Comparison of ENCODE assay signal across 10 mouse cellular contexts in genomic region chr7:108972273-108972672, GRCm38 (mm10). TPM values are rescaled to one million over a fixed set of nuclear protein-coding genes. Genes with fewer than 3 reads are reported as not detected.
DNase-seq lines count a peak whose midpoint lies in the region; ATAC-seq and TF ChIP-seq lines count a peak whose summit lies in the region.
"Had no signal": no experiment of that assay in that cellular context is flagged by ENCODE, and none has a peak within 500 bp of the region (broad histone marks: within the 10 kb centered on the region; RNA-seq: fewer than 3 reads in every experiment).

No protein-coding gene starts in this region.

- no peak for TF ChIP-seq EP300 in lung, postnatal 0 days (IDR thresholded peaks at IDR 0.05)

- no peak overlapping the region for H3K9ac ChIP-seq in hindbrain, embryonic 13.5 days
- H3K9ac ChIP-seq in lung, postnatal 0 days (replicated peaks; ENCODE audit: low read depth) = no peak overlapping the region
- H3K9ac ChIP-seq: embryonic facial prominence, embryonic 12.5 days; heart, embryonic 15.5 days had no signal

- peak; percentile 73 to 76 for DNase-seq in right cerebral cortex, postnatal 10 days (ENCODE audit: low spot score in 2 of 2)
- no peak for DNase-seq in right cerebral cortex, postnatal 36 days (ENCODE audit: low spot score in 2 of 2)
- DNase-seq in cerebellum, postnatal 10 days = peak; percentile 88 to 93
- DNase-seq in retina, embryonic 14.5 days (ENCODE audit: low spot score) = peak; percentile 64
- no peak for DNase-seq in spleen, postnatal 14 days (ENCODE audit: low spot score in 2 of 2)
- no peak for DNase-seq in lung, postnatal 0 days (ENCODE audit: low spot score)
- DNase-seq in lung, postnatal 4 days = no peak

- H3K9me3 ChIP-seq in hindbrain, embryonic 13.5 days = no peaks in the 10 kb centered on the region
- H3K9me3 ChIP-seq in lung, postnatal 0 days (ENCODE audit: low read length) = no peaks in the 10 kb centered on the region
- H3K9me3 ChIP-seq: embryonic facial prominence, embryonic 12.5 days; heart, embryonic 15.5 days had no signal

- no peaks in the 10 kb centered on the region for H3K36me3 ChIP-seq in hindbrain, embryonic 13.5 days
- no peaks in the 10 kb centered on the region for H3K36me3 ChIP-seq in lung, postnatal 0 days (ENCODE audit: insufficient read depth, low read length)
- H3K36me3 ChIP-seq: embryonic facial prominence, embryonic 12.5 days; heart, embryonic 15.5 days had no signal

- H3K4me3 ChIP-seq in hindbrain, embryonic 13.5 days = no peak overlapping the region
- no peak overlapping the region for H3K4me3 ChIP-seq in lung, postnatal 0 days (ENCODE audit: low read depth, low read length)
- H3K4me3 ChIP-seq: embryonic facial prominence, embryonic 12.5 days; heart, embryonic 15.5 days had no signal

- 28% methylated on average over 6 of the region's 6 CpGs for WGBS in hindbrain, embryonic 13.5 days
- 49% methylated on average over 6 of the region's 6 CpGs for whole genome bisulfite sequencing in lung, postnatal 0 days

- H3K4me2 ChIP-seq in hindbrain, embryonic 13.5 days = peak overlapping the region; percentile 17; the same call in 1 of the 2 replicates
- no peak overlapping the region for H3K4me2 ChIP-seq in lung, postnatal 0 days (replicated peaks; ENCODE audit: low read depth, low read length)
- H3K4me2 ChIP-seq: embryonic facial prominence, embryonic 12.5 days; heart, embryonic 15.5 days had no signal

- ATAC-seq in hindbrain, embryonic 13.5 days (ENCODE audit: low FRiP score) = peak; percentile 85
- ATAC-seq in lung, postnatal 0 days = no peak

- H3K27me3 ChIP-seq in hindbrain, embryonic 13.5 days = peaks cover 19% of the 10 kb centered on the region
- no peaks in the 10 kb centered on the region for H3K27me3 ChIP-seq in lung, postnatal 0 days (replicated peaks; ENCODE audit: insufficient read depth, low read length)
- H3K27me3 ChIP-seq: embryonic facial prominence, embryonic 12.5 days had no signal

- H3K27ac ChIP-seq in hindbrain, embryonic 13.5 days = peak overlapping the region; percentile 65
- H3K27ac ChIP-seq in lung, postnatal 0 days (ENCODE audit: low read length) = no peak overlapping the region
- H3K27ac ChIP-seq: embryonic facial prominence, embryonic 12.5 days; heart, embryonic 15.5 days had no signal

- no peak for TF ChIP-seq CTCF in lung, postnatal 0 days (IDR thresholded peaks at IDR 0.05)

- peaks cover 24% of the 10 kb centered on the region for H3K4me1 ChIP-seq in hindbrain, embryonic 13.5 days (replicated peaks)
- no peaks in the 10 kb centered on the region for H3K4me1 ChIP-seq in lung, postnatal 0 days (ENCODE audit: insufficient read depth, low read depth, low read length)
- H3K4me1 ChIP-seq: embryonic facial prominence, embryonic 12.5 days; heart, embryonic 15.5 days had no signal

RNA-seq across cellular contexts. Expression of gene Tub, which starts 22.1 kb away (rescaled TPM):
- polyA plus RNA-seq in hindbrain, embryonic 13.5 days (2015; fragmentation: Nextera tagmentation; extraction: Ambion mirVana) = 41.3 and 42.7 TPM in 2 replicates
- 0.29 and 0.38 TPM in 2 replicates for polyA plus RNA-seq in lung, postnatal 0 days (2015; fragmentation: Nextera tagmentation; extraction: Ambion mirVana)

RNA-seq across cellular contexts. Expression of gene Eif3f, which starts 38.1 kb away (rescaled TPM):
- 78.4 and 80.6 TPM in 2 replicates for polyA plus RNA-seq in hindbrain, embryonic 13.5 days (2015; fragmentation: Nextera tagmentation; extraction: Ambion mirVana)
- 80.1 and 83.6 TPM in 2 replicates for polyA plus RNA-seq in lung, postnatal 0 days (2015; fragmentation: Nextera tagmentation; extraction: Ambion mirVana)

RNA-seq across cellular contexts. Expression of gene Nlrp10, which starts 42.3 kb away (rescaled TPM):
- 0.04 TPM in 1 of 2 replicates, not detected in the other for polyA plus RNA-seq in hindbrain, embryonic 13.5 days (2015; fragmentation: Nextera tagmentation; extraction: Ambion mirVana)
- polyA plus RNA-seq in lung, postnatal 0 days (2015; fragmentation: Nextera tagmentation; extraction: Ambion mirVana) = 0.27 and 0.31 TPM in 2 replicates

Comparison
In these comparisons a context has a peak if more than half of its experiments do, and no peak if none do; other contexts are left out.
1. DNase-seq: peak in right cerebral cortex, postnatal 10 days (2 of 2), cerebellum, postnatal 10 days (2 of 2) and retina, embryonic 14.5 days (single experiment); none in right cerebral cortex, postnatal 36 days (0 of 2), spleen, postnatal 14 days (0 of 2), lung, postnatal 0 days (single experiment) and lung, postnatal 4 days (0 of 2).
2. RNA of gene Tub, which starts 22.1 kb away (polyA plus RNA-seq): 41.3 to 42.7 TPM in hindbrain, embryonic 13.5 days; 0.29 to 0.38 TPM in lung, postnatal 0 days; every median in the first group is over 10 times any median in the second.